Mouse (Mus musculus): ENCODE measurements at regions not wholly inside any gene's neighbourhood (a gene's known extent, or its start where the extent isn't known, plus 50 kb on each side); places are given as distances from the start of the nearest gene placed in this dataset.

GRCm38 (mm10) chr2:103146132-103146531 is 72.7 kb downstream of the Apip start:
- no peak for TF ChIP-seq CTCF (conservative IDR thresholded peaks at IDR 0.05; ENCODE audit: low read length)
- TF ChIP-seq POU5F1 (IDR thresholded peaks at IDR 0.05; ENCODE audit: borderline replicate concordance, low read length): no peak
- no peak for TF ChIP-seq NANOG (IDR thresholded peaks at IDR 0.05; ENCODE audit: borderline replicate concordance, low read length)
